8 mouse cellular contexts compared by ENCODE assay signal in the genomic region with DNA sequence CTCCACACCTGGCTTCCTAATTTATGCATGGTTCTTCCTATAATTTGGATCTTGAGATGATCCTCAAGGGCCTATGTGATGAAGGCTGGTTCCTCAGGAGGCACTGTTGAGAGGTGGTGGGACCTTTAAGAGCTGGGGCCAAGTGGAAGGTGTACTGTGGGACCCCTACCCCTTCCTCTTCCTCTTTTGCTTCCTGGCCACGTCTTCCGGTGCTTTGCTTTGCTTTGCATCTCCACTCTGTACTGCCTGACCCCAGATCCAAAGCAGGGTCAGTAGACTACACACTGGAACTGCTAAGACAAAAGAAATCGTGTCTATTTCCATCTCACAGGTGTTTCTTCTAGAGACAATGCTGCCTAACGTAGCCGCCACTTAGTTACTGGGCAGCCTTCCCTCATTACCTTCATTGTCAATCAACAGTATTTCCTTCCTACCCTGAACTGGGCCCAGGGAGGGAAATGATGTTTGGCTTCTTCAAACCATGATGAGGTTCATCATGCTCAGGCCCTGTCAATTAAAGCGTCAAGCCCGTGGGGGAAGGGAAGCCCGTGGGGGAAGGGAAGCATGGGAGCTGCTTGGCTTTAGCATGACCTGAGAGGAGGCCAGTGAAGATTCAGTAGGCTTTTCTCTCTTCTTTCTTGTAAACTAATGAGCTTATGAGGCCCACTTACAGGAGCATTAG. TPM values are rescaled to one million over a fixed set of nuclear protein-coding genes. Genes with fewer than 3 reads are reported as not detected.
DNase-seq lines count a peak whose midpoint lies in the region; ATAC-seq lines count a peak whose summit lies in the region.

No protein-coding gene starts in this region.

- 40% methylated on average over 8 of the region's 8 CpGs for WGBS in embryonic facial prominence, embryonic 13.5 days
- WGBS in intestine, embryonic 15.5 days = 59% methylated on average over 8 of the region's 8 CpGs
- WGBS in neural tube, embryonic 15.5 days = 43% methylated on average over 8 of the region's 8 CpGs

- DNase-seq in CD4-positive, CD25-positive, alpha-beta regulatory T cell, adult 2 months (ENCODE audit: low read depth, low spot score) = peak; percentile 67
- peak; percentile 58 for DNase-seq in A20 (ENCODE audit: low read depth, low spot score)
- DNase-seq in right cerebral cortex, postnatal 10 days (ENCODE audit: low spot score in 2 of 2) = no peak
- no peak for DNase-seq in left cerebral cortex, postnatal 36 days (ENCODE audit: low spot score in 2 of 2)

- no peak overlapping the region for H3K9ac ChIP-seq in embryonic facial prominence, embryonic 13.5 days
- no peak overlapping the region for H3K9ac ChIP-seq in intestine, embryonic 15.5 days
- peak overlapping the region; percentile 100 for H3K9ac ChIP-seq in neural tube, embryonic 15.5 days (replicated peaks)

- H3K27me3 ChIP-seq in embryonic facial prominence, embryonic 13.5 days = no peaks in the 10 kb centered on the region
- no peaks in the 10 kb centered on the region for H3K27me3 ChIP-seq in intestine, embryonic 15.5 days (replicated peaks)
- H3K27me3 ChIP-seq in neural tube, embryonic 15.5 days (replicated peaks) = no peaks in the 10 kb centered on the region

- peaks cover 37% of the 10 kb centered on the region for H3K4me1 ChIP-seq in embryonic facial prominence, embryonic 13.5 days
- peaks cover 15% of the 10 kb centered on the region for H3K4me1 ChIP-seq in intestine, embryonic 15.5 days (replicated peaks)
- peaks cover 32% of the 10 kb centered on the region for H3K4me1 ChIP-seq in neural tube, embryonic 15.5 days

- H3K27ac ChIP-seq in embryonic facial prominence, embryonic 13.5 days = peak overlapping the region; percentile 71; the same call in 1 of the 2 replicates
- peak overlapping the region; percentile 28; the same call in 1 of the 2 replicates for H3K27ac ChIP-seq in intestine, embryonic 15.5 days
- peak overlapping the region; percentile 96 for H3K27ac ChIP-seq in neural tube, embryonic 15.5 days (replicated peaks)

- H3K36me3 ChIP-seq in embryonic facial prominence, embryonic 13.5 days = 0 out of 2 replicates have a peak, but pooled peaks cover 4% of the 10 kb centered on the region
- H3K36me3 ChIP-seq in intestine, embryonic 15.5 days = no peaks in the 10 kb centered on the region
- no peaks in the 10 kb centered on the region for H3K36me3 ChIP-seq in neural tube, embryonic 15.5 days

- H3K4me2 ChIP-seq in embryonic facial prominence, embryonic 13.5 days = peak overlapping the region; percentile 80
- H3K4me2 ChIP-seq in intestine, embryonic 15.5 days (replicated peaks) = peak overlapping the region; percentile 71
- H3K4me2 ChIP-seq in neural tube, embryonic 15.5 days = peak overlapping the region; percentile 68

- H3K4me3 ChIP-seq in embryonic facial prominence, embryonic 13.5 days = peak overlapping the region; percentile 89
- H3K4me3 ChIP-seq in intestine, embryonic 15.5 days (replicated peaks) = peak overlapping the region; percentile 83; the same call in 1 of the 2 replicates
- peak overlapping the region; percentile 90 for H3K4me3 ChIP-seq in neural tube, embryonic 15.5 days (replicated peaks)

- intact Hi-C loops in left cerebral cortex, postnatal 36 days (cut with DNase I) = no loop called here

- no peaks in the 10 kb centered on the region for H3K9me3 ChIP-seq in embryonic facial prominence, embryonic 13.5 days
- H3K9me3 ChIP-seq in intestine, embryonic 15.5 days = no peaks in the 10 kb centered on the region
- H3K9me3 ChIP-seq in neural tube, embryonic 15.5 days (replicated peaks) = no peaks in the 10 kb centered on the region

- ATAC-seq in CD4-positive, CD25-positive, alpha-beta regulatory T cell, adult 4 months = no peak
- no peak for ATAC-seq in embryonic facial prominence, embryonic 13.5 days (ENCODE audit: insufficient number of reproducible peaks, insufficient read depth, low FRiP score, low TSS enrichment, low read depth)
- ATAC-seq in intestine, embryonic 15.5 days = no peak
- ATAC-seq in neural tube, embryonic 15.5 days (ENCODE audit: low FRiP score) = no peak

RNA-seq across cellular contexts. Expression of a gene that starts 2.9 kb away (rescaled TPM):
- 1,000 to 10,000 TPM; 3,536 to 4,629 TPM for polyA plus RNA-seq in CD4-positive, CD25-positive, alpha-beta regulatory T cell, adult 4 months (2017; shearing (Covaris generic))
- 2,558 and 2,783 TPM in 2 replicates for polyA plus RNA-seq in embryonic facial prominence, embryonic 13.5 days (2015; fragmentation: Nextera tagmentation; extraction: Ambion mirVana)
- polyA plus RNA-seq in intestine, embryonic 15.5 days (2015; fragmentation: Nextera tagmentation; extraction: Ambion mirVana) = 1,739 and 2,151 TPM in 2 replicates
- 3,928 and 4,902 TPM in 2 replicates for polyA plus RNA-seq in neural tube, embryonic 15.5 days (2015; fragmentation: Nextera tagmentation; extraction: Ambion mirVana)
- total RNA-seq in left cerebral cortex, postnatal 36 days (2021) = 100 to 1,000 TPM; 504 to 568 TPM

RNA-seq across cellular contexts. Expression of a gene that starts 55.9 kb away (rescaled TPM):
- 10 to 100 TPM in 1 of 2 experiments, 1 to 10 TPM in 1; 7.4 to 13.1 TPM for polyA plus RNA-seq in CD4-positive, CD25-positive, alpha-beta regulatory T cell, adult 4 months (2017; shearing (Covaris generic))
- 31.7 and 36.4 TPM in 2 replicates for polyA plus RNA-seq in embryonic facial prominence, embryonic 13.5 days (2015; fragmentation: Nextera tagmentation; extraction: Ambion mirVana)
- 42.2 and 46.4 TPM in 2 replicates for polyA plus RNA-seq in intestine, embryonic 15.5 days (2015; fragmentation: Nextera tagmentation; extraction: Ambion mirVana)
- polyA plus RNA-seq in neural tube, embryonic 15.5 days (2015; fragmentation: Nextera tagmentation; extraction: Ambion mirVana) = 36.5 and 40.9 TPM in 2 replicates
- total RNA-seq in left cerebral cortex, postnatal 36 days (2021) = 10 to 100 TPM; 64.1 to 71.5 TPM

Comparison
In these comparisons a context has a peak if more than half of its experiments do, and no peak if none do; other contexts are left out.
1. DNase-seq: peak in CD4-positive, CD25-positive, alpha-beta regulatory T cell, adult 2 months (single experiment) and A20 (single experiment); none in right cerebral cortex, postnatal 10 days (0 of 2) and left cerebral cortex, postnatal 36 days (0 of 2).
2. H3K27ac ChIP-seq: peak in every context shown above with its lines; median percentile 96 in neural tube, embryonic 15.5 days; 71 in embryonic facial prominence, embryonic 13.5 days; 28 in intestine, embryonic 15.5 days.
3. Peak in every context shown above with its lines, with median percentiles within 50 percentile points of each other: H3K4me2 ChIP-seq and H3K4me3 ChIP-seq.